Mouse (Mus musculus): ENCODE measurements around the gene Cfap126. TPM values are rescaled to one million over a fixed set of nuclear protein-coding genes. Genes with fewer than 3 reads are reported as not detected.

Cfap126 gene
- polyA plus RNA-seq, 1 experiment from 2014 or later: 2.2 TPM

- Histone ChIP-seq H3K4me1 (peaks cover 35% of the 10 kb centered on the region), H3K4me3 (peak overlapping the region; percentile 76; the same call in 1 of the 2 replicates), H3K27me3 (ENCODE audit: poor library complexity, severe bottlenecking) (peaks cover 16% of the 10 kb centered on the region), H3K36me3 (replicated peaks) (no peaks in the 10 kb centered on the region), H3K9me3 (no peaks in the 10 kb centered on the region), H3K27ac (no peak overlapping the region)
- 60% methylated on average over 2 of the region's 2 CpGs for WGBS
- DNase-seq (ENCODE audit: extremely low spot score, low spot score): no peak
These were observed 12.7 kb upstream of the Cfap126 start for GRCm38 (mm10) chr1:171101033-171101432.

- WGBS: under 1% methylated on average over 40 of the region's 40 CpGs
- peak overlapping the region; percentile 84 for H3K27ac ChIP-seq
- H3K27me3 ChIP-seq (ENCODE audit: poor library complexity, severe bottlenecking): peaks cover 14% of the 10 kb centered on the region
- DNase-seq (ENCODE audit: extremely low spot score, low spot score): peak; percentile 90
- H3K9me3 ChIP-seq: no peaks in the 10 kb centered on the region
- H3K4me3 ChIP-seq: peak overlapping the region; percentile 76
- peaks cover 25% of the 10 kb centered on the region for H3K4me1 ChIP-seq
- H3K36me3 ChIP-seq (replicated peaks): no peaks in the 10 kb centered on the region
These were observed 11.8 kb upstream of the Cfap126 start for GRCm38 (mm10) chr1:171101733-171102546.

GRCm38 (mm10) chr1:171102547-171103177 is 11.1 kb upstream of the Cfap126 start:
- Histone ChIP-seq H3K4me1 (peaks cover 18% of the 10 kb centered on the region), H3K27ac (peak overlapping the region; percentile 84), H3K36me3 (replicated peaks) (no peaks in the 10 kb centered on the region), H3K4me3 (peak overlapping the region; percentile 76), H3K9me3 (no peaks in the 10 kb centered on the region), H3K27me3 (ENCODE audit: poor library complexity, severe bottlenecking) (peaks cover 7% of the 10 kb centered on the region; the same call in 1 of the 2 replicates)
- WGBS: under 1% methylated on average over 35 of the region's 35 CpGs
- peak; percentile 94 for DNase-seq (ENCODE audit: extremely low spot score, low spot score)

GRCm38 (mm10) chr1:171103179-171103840 is 10.4 kb upstream of the Cfap126 start:
- H3K27ac ChIP-seq: peak overlapping the region; percentile 26; the same call in 1 of the 2 replicates
- peak overlapping the region; percentile 76 for H3K4me3 ChIP-seq
- peaks cover 17% of the 10 kb centered on the region for H3K4me1 ChIP-seq
- no peak for DNase-seq (ENCODE audit: extremely low spot score, low spot score)
- no peaks in the 10 kb centered on the region for H3K9me3 ChIP-seq
- peaks cover 5% of the 10 kb centered on the region; the same call in 1 of the 2 replicates for H3K27me3 ChIP-seq (ENCODE audit: poor library complexity, severe bottlenecking)
- WGBS: 9% methylated on average over 10 of the region's 10 CpGs
- no peaks in the 10 kb centered on the region for H3K36me3 ChIP-seq (replicated peaks)

- 75% methylated on average over 6 of the region's 6 CpGs for WGBS
- peaks cover 24% of the 10 kb centered on the region for H3K4me1 ChIP-seq
- H3K27me3 ChIP-seq (ENCODE audit: poor library complexity, severe bottlenecking): peaks cover 15% of the 10 kb centered on the region; the same call in 1 of the 2 replicates
- DNase-seq (ENCODE audit: extremely low spot score, low spot score): no peak
- H3K36me3 ChIP-seq (replicated peaks): no peaks in the 10 kb centered on the region
- H3K4me3 ChIP-seq: no peak overlapping the region
- no peak overlapping the region for H3K27ac ChIP-seq
- H3K9me3 ChIP-seq: no peaks in the 10 kb centered on the region
These were observed 8.5 kb upstream of the Cfap126 start for GRCm38 (mm10) chr1:171105226-171105625.

- no peaks in the 10 kb centered on the region for H3K36me3 ChIP-seq (replicated peaks)
- peaks cover 34% of the 10 kb centered on the region for H3K4me1 ChIP-seq
- H3K4me3 ChIP-seq: peak overlapping the region; percentile 61
- peaks cover 15% of the 10 kb centered on the region; the same call in 1 of the 2 replicates for H3K27me3 ChIP-seq (ENCODE audit: poor library complexity, severe bottlenecking)
- H3K27ac ChIP-seq: no peak overlapping the region
- WGBS: 29% methylated on average over 9 of the region's 9 CpGs
- peak; percentile 31 for DNase-seq (ENCODE audit: extremely low spot score, low spot score)
- H3K9me3 ChIP-seq: no peaks in the 10 kb centered on the region
These were observed 4.1 kb upstream of the Cfap126 start for GRCm38 (mm10) chr1:171109620-171110019.

- 10% methylated on average over 15 of the region's 15 CpGs for WGBS
- no peaks in the 10 kb centered on the region for H3K9me3 ChIP-seq
- H3K36me3 ChIP-seq (replicated peaks): no peaks in the 10 kb centered on the region
- DNase-seq (ENCODE audit: extremely low spot score, low spot score): no peak
- H3K4me1 ChIP-seq: peaks cover 30% of the 10 kb centered on the region
- H3K4me3 ChIP-seq: peak overlapping the region; percentile 61
- H3K27ac ChIP-seq: peak overlapping the region; percentile 85
- 0 out of 2 replicates have a peak, but pooled peaks cover 11% of the 10 kb centered on the region for H3K27me3 ChIP-seq (ENCODE audit: poor library complexity, severe bottlenecking)
These were observed 3.1 kb upstream of the Cfap126 start for GRCm38 (mm10) chr1:171110659-171111019.

- Histone ChIP-seq H3K27ac (peak overlapping the region; percentile 85), H3K4me1 (peaks cover 30% of the 10 kb centered on the region), H3K36me3 (replicated peaks) (no peaks in the 10 kb centered on the region), H3K4me3 (peak overlapping the region; percentile 61), H3K9me3 (no peaks in the 10 kb centered on the region), H3K27me3 (ENCODE audit: poor library complexity, severe bottlenecking) (0 out of 2 replicates have a peak, but pooled peaks cover 11% of the 10 kb centered on the region)
- under 1% methylated on average over 38 of the region's 38 CpGs for WGBS
- DNase-seq (ENCODE audit: extremely low spot score, low spot score): peak; percentile 93
These were observed 2.5 kb upstream of the Cfap126 start for GRCm38 (mm10) chr1:171111020-171111780.

GRCm38 (mm10) chr1:171111781-171112575 is 1.7 kb upstream of the Cfap126 start:
- Histone ChIP-seq H3K9me3 (no peaks in the 10 kb centered on the region), H3K27ac (peak overlapping the region; percentile 76), H3K27me3 (ENCODE audit: poor library complexity, severe bottlenecking) (0 out of 2 replicates have a peak, but pooled peaks cover 11% of the 10 kb centered on the region), H3K36me3 (replicated peaks) (no peaks in the 10 kb centered on the region), H3K4me3 (peak overlapping the region; percentile 61), H3K4me1 (peaks cover 30% of the 10 kb centered on the region)
- peak; percentile 76 for DNase-seq (ENCODE audit: extremely low spot score, low spot score)
- 3% methylated on average over 15 of the region's 15 CpGs for WGBS

- 0 out of 2 replicates have a peak, but pooled peaks cover 11% of the 10 kb centered on the region for H3K27me3 ChIP-seq (ENCODE audit: poor library complexity, severe bottlenecking)
- H3K4me3 ChIP-seq: no peak overlapping the region; the same call in 1 of the 2 replicates
- no peaks in the 10 kb centered on the region for H3K9me3 ChIP-seq
- no peaks in the 10 kb centered on the region for H3K36me3 ChIP-seq (replicated peaks)
- DNase-seq (ENCODE audit: extremely low spot score, low spot score): no peak
- peaks cover 30% of the 10 kb centered on the region for H3K4me1 ChIP-seq
- 84% methylated on average over 4 of the region's 4 CpGs for WGBS
- no peak overlapping the region for H3K27ac ChIP-seq
These were observed 732 bp upstream of the Cfap126 start for GRCm38 (mm10) chr1:171112986-171113385.

- Histone ChIP-seq H3K9me3 (no peaks in the 10 kb centered on the region), H3K27me3 (ENCODE audit: poor library complexity, severe bottlenecking) (no peaks in the 10 kb centered on the region), H3K4me3 (no peak overlapping the region), H3K36me3 (replicated peaks) (no peaks in the 10 kb centered on the region), H3K4me1 (peaks cover 17% of the 10 kb centered on the region), H3K27ac (no peak overlapping the region)
- DNase-seq (ENCODE audit: extremely low spot score, low spot score): no peak
- WGBS: 75% methylated on average over 4 of the region's 4 CpGs
These were observed 2.6 kb downstream of the Cfap126 start for GRCm38 (mm10) chr1:171116280-171116679.

Measured in forebrain, embryonic 10.5 days (tissue).